Mouse (Mus musculus) gastrocnemius, postnatal 14 days (tissue): ENCODE measurements at regions not wholly inside any gene's neighbourhood (a gene's known extent, or its start where the extent isn't known, plus 50 kb on each side); places are given as distances from the start of the nearest gene placed in this dataset.
A peak's percentile ranks its signal among the peaks of the same experiment; 100 is the strongest.

Experiments used
- DNase-seq: peaks from one replicate; pipeline ENCODE4 v3.0.0; 2021; ENCODE audit warnings: mixed read lengths
- intact Hi-C: fragments of 180-260 bp; cut with DNase I; formaldehyde crosslinking; loops from one replicate; pipeline ENCODE4 v1.15.1; 2025; ENCODE audit warnings: low total_unique reads

- intact Hi-C loops: no loop called here
- no peak for DNase-seq
These were observed 271.5 kb upstream of the Slc24a2 start for GRCm38 (mm10) chr4:87501791-87502190.

GRCm38 (mm10) chr4:87500441-87500840 is 270.2 kb upstream of the Slc24a2 start:
- no peak for DNase-seq
- intact Hi-C loops: no loop called here

DNA sequence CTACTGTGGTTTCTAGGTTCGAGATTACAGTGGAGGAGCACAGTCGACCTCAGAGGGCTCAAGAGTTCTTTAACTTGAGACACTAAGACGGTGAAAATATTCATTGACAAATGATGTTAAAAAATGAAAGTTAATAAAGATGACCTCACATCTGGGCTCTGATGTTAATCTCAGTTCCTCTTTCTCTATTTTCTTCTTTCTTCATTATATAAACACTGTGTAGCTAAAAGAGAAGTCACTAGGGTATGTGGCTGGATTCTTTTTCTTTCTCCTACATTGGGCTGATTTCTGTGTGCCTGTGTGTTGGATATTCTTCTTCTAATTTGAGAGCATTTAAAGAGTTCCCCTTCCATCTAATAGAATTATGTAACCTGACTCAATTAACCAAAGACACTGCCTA is 257.5 kb upstream of the Slc24a2 start:
- intact Hi-C loops: no loop called here
- DNase-seq: no peak

DNA sequence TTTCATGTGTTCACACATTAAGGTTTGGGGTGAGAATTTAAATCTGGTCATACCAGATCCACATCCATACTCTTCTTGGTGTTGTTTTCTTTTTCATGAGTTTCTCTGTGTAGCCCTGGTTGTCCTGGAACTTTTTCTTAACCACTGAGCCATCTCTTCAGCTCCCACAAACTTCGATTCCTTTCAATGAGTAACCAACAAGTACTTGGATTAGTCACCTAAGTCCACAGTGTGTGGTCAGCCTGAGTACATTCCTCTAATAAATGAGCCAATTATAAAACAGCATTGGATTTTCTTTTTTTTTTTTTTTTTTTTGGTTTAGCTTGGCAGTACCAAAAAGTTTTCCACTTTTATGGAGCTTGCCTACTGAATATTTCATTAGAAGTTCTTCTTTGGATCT is 245.3 kb upstream of the Slc24a2 start:
- intact Hi-C loops: no loop called here
- no peak for DNase-seq

DNA sequence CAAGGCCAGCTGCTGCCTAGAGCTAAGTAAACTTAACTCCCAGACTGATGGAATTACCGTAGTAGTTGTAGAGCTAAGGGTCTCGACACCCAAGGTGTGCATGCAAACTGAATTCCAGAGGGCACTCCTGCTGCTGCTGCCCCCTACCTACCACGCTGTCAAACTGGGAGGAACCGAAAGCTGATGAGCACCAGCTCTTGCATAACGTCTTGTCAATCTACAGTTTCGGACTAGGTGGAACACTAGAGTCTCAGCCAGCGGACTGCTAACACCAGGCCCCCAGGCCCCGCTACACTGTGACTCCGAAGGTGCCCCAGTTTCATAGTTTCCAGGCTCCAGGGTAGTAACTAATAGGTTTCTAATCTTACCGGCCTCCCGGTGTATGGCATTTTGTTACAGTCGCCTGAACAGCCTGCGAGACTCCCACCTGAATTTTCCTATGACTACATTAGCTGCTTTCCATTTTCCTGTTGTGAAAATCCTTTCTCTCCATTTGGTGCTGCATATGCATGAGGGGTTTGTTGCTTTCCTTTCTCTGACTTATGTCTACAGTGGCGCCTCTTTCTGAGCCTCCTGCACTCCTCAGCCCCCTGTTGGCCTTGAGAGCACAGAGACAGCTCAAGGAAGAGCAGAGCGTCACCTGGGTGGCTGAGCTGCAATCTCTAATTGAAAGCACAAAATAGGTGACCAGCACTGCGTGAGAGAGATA is 243.2 kb upstream of the Slc24a2 start:
- intact Hi-C loops: no loop called here
- DNase-seq: no peak

DNA sequence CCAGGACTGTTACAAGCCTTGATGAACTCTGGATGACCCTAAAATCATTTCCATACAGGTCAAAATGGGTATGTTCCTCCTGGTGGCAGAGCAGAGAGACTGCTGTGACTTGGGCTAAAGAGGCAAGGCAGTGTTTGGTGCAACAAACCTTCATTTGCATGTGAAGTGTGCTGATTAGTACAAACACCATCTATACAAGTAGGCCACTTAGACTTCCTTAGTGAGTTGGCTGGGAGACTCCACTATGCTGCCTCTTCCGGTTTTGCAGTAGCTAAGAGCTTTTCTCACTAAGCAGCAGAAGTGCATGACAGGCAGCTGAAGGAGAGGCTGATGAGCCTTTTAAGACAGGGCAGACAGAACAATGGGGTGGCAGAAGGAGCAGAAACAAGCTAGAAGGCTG is 242.5 kb upstream of the Slc24a2 start:
- no peak for DNase-seq
- intact Hi-C loops: no loop called here

DNA sequence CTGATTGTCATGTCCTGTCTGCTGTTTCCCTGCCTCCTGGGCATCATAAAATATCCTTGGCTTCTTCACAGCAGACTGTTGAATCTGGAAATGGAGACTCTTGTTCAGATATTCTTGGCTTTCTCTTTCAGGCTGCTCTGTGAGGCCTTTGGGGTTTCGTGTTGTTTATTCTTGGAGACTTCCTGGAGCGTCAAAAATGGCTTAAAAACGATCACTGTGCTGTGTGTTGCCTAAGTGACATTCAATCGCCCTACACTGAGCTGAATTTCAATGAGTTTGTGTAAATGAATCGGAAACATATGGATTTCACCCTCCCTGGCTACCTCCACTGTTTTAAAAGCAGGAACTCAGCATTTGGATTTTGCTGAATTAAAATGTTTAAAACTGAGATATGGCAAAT is 241.1 kb upstream of the Slc24a2 start:
- intact Hi-C loops: no loop called here
- DNase-seq: no peak

- intact Hi-C loops: no loop called here
- DNase-seq: no peak
These were observed 237.3 kb upstream of the Slc24a2 start for GRCm38 (mm10) chr4:87467600-87467999.

- intact Hi-C loops: no loop called here
- no peak for DNase-seq
These were observed 236.7 kb upstream of the Slc24a2 start for GRCm38 (mm10) chr4:87467018-87467417.

GRCm38 (mm10) chr4:87461181-87461912 is 231.1 kb upstream of the Slc24a2 start:
- intact Hi-C loops: no loop called here
- peak; percentile 9 for DNase-seq

DNA sequence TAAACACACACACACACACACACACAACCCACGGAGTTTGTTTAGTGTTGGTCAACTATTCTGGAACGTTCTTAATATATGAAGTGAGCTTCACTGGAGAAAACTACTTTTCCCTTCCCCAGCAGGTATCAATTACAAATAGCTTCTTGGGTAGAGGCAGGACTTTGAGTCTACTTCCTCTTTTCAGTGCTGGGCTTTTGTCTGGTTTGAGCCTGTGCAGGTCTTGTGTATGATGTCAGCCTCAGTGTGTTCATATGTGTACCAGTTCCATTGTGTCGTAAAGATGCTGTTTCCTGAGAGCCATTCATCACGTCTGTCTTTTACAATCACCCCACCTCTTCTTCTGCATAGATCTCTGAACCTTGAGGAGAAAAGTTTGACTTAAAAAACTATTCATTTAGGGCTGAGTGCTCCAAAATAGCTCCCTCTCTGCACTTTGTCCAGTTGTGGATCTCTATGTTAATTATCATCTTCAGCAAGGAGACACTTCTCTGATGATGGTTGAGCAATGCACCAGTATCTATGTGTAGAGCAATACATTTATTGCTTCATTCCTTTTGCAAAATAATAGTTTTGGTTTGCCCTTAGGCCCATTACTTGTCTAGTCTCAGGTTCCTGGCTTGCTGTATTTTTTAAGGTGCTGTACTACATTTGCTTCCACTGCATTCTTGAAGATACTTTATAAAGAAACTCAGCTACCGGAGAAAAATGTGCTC is 225.7 kb upstream of the Slc24a2 start:
- intact Hi-C loops: no loop called here

DNA sequence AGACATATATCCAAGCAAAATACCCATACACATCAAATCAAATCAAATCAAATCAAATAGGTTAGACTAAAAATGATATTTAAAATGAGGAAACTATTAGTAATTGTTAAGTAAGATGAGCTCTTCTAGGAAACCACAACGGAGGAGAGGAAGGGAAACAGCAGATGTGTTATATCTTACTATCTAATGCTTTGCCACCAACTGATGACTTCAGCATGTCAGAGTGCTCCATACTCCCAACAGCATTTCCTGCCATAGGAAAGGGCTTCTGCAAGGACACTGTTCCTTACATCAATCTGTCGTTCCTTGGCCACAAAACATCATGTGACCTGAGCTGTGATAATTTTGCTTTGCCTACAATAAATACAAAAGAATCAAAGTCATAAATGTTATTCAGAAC is 221.8 kb upstream of the Slc24a2 start:
- no peak for DNase-seq
- intact Hi-C loops: no loop called here

More for the DNA sequence above, 225.7 kb upstream of the Slc24a2 start:
- no peak for DNase-seq

DNA sequence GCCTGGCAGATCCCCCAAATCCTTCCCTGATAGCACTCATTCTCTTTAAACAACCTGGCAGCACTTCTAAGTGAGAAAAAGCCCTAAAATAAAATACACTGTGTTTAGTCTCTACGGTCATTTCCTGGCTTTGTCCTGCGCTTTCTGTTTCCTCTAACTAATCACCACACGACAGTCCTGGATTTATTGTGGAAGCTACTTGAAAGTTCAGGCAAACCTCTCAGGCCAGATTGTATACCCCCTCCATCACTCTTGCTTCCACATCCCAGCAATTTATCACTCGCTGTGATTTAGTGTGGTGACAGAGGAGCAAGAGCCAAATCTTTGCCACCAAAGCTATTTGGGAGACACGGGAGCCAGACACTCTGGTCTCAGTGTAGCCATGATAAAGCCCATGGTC is 221.0 kb upstream of the Slc24a2 start:
- DNase-seq: no peak
- intact Hi-C loops: no loop called here

DNA sequence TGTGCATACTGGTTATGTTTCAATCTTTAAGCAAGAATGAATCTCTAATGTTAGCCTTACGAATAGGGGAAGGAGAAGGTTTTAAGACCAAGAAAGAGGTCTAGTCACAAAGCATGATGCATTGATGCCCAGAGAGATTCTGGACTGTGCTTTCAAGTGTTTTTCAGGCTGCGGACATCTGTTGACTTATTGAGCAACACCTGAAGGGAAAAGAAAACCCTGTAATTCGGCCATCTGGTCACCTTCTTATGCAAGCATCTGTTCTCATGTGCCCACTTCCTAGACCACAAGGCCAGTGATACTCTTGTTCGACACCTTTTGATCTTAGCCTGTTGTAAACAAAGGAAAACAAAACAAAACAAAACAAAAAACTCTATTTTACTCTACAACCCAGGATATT is 218.1 kb upstream of the Slc24a2 start:
- intact Hi-C loops: no loop called here

DNA sequence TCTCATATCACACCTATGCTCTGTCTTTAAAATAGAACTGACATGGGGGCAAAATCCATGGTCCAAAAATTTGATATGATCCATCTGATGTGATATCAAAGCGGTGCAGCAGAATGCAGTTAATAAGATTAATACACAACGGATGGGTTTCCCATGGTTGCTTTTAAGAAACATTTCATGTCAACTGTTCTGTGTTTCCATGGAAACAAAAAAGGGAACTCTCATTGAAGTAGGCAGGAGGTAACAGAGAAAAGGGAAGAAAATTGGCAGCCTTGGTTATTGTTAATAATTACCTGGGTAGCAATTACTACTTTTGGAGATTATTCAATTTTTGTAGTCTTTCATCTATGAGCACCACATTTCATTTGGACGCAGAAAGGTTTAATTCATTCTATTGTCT is 216.6 kb upstream of the Slc24a2 start:
- intact Hi-C loops: no loop called here
- no peak for DNase-seq

More for the DNA sequence above, 218.1 kb upstream of the Slc24a2 start:
- DNase-seq: no peak

- no peak for DNase-seq
- intact Hi-C loops: no loop called here
These were observed 203.9 kb upstream of the Slc24a2 start for GRCm38 (mm10) chr4:87434136-87434535.

GRCm38 (mm10) chr4:87428374-87428773 is 198.1 kb upstream of the Slc24a2 start:
- DNase-seq: no peak
- intact Hi-C loops: no loop called here

- intact Hi-C loops: no loop called here
These were observed 193.8 kb upstream of the Slc24a2 start for GRCm38 (mm10) chr4:87424066-87424465.

GRCm38 (mm10) chr4:87422588-87422987 is 192.3 kb upstream of the Slc24a2 start:
- intact Hi-C loops: no loop called here
- no peak for DNase-seq

More at GRCm38 (mm10) chr4:87424066-87424465, 193.8 kb upstream of the Slc24a2 start:
- no peak for DNase-seq

- no peak for DNase-seq
- intact Hi-C loops: no loop called here
These were observed 173.1 kb upstream of the Slc24a2 start for GRCm38 (mm10) chr4:87403354-87403753.

- no peak for DNase-seq
- intact Hi-C loops: no loop called here
These were observed 171.9 kb upstream of the Slc24a2 start for GRCm38 (mm10) chr4:87402173-87402556.
